Mouse (Mus musculus): ENCODE data around the gene Hist1h4i. TPM values are rescaled to one million over a fixed set of nuclear protein-coding genes. Genes with fewer than 3 reads are reported as not detected.

Hist1h4i gene
- polyA plus RNA-seq, 1 experiment from 2014 or later: 37.1 TPM

DNA sequence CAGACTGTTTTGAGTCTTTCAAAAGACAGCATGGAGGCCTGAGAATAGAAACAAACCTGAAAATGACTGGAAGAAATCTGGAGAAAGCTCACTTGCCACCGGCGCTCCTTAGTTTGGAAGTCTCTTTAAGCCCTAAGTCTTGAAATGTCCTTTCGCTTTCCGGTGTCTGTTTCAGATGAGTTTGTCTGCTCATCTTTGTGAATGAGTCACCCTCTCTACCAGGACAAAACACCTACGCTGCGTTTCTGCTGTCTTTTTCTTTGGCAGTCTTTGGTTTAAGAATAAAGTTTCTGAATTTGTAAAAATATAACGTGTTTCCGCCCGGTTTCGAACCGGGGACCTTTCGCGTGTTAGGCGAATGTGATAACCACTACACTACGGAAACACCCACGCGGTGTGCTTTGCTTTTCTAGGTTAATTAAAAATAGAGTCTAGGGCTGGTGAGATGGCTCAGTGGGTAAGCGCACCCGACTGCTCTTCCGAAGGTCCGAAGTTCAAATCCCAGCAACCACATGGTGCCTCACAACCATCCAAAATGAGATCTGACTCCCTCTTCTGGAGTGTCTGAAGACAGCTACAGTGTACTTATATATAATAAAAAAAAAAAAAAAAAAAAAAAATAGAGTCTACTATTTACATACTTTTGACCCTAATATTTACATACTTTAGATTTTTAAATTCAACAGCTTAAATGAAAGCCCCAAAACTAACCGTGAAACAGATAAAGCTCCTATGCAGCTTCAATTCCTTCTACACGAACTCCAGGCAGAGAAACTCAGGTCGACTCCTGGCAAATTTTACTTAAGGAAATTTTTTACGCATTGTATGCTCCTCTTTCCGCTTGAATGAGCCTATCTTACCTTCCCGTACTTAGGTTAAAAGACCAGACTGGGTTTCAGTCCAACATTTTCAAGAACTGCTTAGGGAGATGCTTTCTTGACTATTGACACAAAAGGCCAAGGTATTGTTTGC is 25.4 kb downstream of the Hist1h4i start:
- Histone ChIP-seq H3K9me3 (no peaks in the 10 kb centered on the region), H3K27ac (replicated peaks) (no peak overlapping the region), H3K4me1 (peaks cover 11% of the 10 kb centered on the region; the same call in 1 of the 2 replicates), H3K27me3 (replicated peaks; ENCODE audit: low read depth, poor library complexity, severe bottlenecking) (peaks cover 88% of the 10 kb centered on the region), H3K36me3 (replicated peaks) (no peaks in the 10 kb centered on the region), H3K4me3 (peak overlapping the region; percentile 32)
- peak; percentile 86 for DNase-seq (ENCODE audit: low spot score)
- 15% methylated on average over 27 of the region's 27 CpGs for WGBS

DNA sequence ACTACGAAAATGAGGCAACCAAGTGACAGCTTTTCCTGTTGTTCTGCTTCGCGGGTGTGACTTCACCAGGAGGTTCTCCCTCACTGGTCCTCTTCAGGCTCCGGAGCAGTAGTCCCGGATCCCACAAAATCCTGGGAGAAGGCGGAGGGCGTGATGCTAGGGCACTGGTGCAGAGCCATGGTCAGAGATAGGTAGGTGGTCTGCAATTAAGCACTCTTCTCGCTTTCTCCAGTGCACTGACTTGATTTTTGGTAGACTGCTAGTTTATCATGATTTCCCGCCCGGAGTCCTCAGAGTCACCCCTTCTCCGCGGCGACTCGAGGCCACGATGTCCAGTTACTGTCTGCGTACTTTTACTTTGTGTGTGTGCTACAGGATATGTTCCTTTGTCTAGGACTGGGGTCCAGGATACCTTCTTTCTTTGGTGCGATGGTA is 26.7 kb downstream of the Hist1h4i start:
- Histone ChIP-seq H3K27ac (replicated peaks) (no peak overlapping the region), H3K27me3 (replicated peaks; ENCODE audit: low read depth, poor library complexity, severe bottlenecking) (peaks cover 94% of the 10 kb centered on the region), H3K4me3 (peak overlapping the region; percentile 37), H3K4me1 (peaks cover 6% of the 10 kb centered on the region; the same call in 1 of the 2 replicates), H3K36me3 (replicated peaks) (no peaks in the 10 kb centered on the region), H3K9me3 (no peaks in the 10 kb centered on the region)
- DNase-seq (ENCODE audit: low spot score): peak; percentile 42
- 15% methylated on average over 17 of the region's 17 CpGs for WGBS

DNA sequence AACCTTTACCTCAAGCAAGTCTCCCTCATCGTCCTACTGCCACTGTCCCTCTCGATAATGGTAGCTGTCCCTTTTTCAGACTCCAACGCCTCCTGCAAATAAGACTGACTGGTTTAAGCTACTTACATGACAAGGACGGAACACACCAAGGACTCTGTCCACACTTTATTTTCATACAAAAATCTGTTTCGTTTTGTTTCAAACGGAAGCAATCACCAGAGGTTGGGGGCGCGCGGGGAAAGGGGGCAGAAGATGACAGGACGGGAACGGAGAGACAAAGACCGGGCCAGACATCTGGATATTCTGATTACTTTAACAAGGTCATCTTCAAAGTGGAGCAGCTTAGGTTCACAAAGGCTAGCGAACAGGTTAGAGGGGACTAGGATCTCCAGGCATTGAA is 27.4 kb downstream of the Hist1h4i start:
- H3K9me3 ChIP-seq: no peaks in the 10 kb centered on the region
- H3K27me3 ChIP-seq (replicated peaks; ENCODE audit: low read depth, poor library complexity, severe bottlenecking): peaks cover 94% of the 10 kb centered on the region
- H3K4me3 ChIP-seq: peak overlapping the region; percentile 37
- peak; percentile 32 for DNase-seq (ENCODE audit: low spot score)
- H3K4me1 ChIP-seq: peaks cover 6% of the 10 kb centered on the region; the same call in 1 of the 2 replicates
- no peak overlapping the region for H3K27ac ChIP-seq (replicated peaks)
- WGBS: 20% methylated on average over 13 of the region's 13 CpGs
- H3K36me3 ChIP-seq (replicated peaks): no peaks in the 10 kb centered on the region

DNA sequence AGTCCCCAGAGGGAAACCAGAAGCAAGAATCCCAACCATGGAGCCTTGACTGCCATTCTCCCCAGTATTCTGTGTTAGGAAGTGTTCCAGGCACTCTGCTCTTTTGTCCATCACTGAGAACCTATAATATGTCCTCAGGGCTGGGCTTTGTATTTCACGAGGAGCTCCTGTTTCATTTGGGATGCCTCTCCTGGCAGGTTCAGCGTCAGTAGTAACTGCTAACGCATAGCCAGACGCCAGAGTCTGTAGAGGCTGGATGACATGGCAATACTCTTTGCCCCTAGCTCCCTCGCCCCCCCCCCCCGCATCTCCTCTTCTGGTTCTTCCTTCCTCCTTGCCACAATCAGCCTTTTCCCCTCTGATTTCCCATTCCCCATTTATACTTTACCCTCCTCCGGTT is 31.5 kb downstream of the Hist1h4i start, which contains the start of gene Prss16:
Gene Prss16 (minus strand): TSS at position 101 of the 400 bp plus-strand sequence.
- H3K27me3 ChIP-seq (replicated peaks; ENCODE audit: low read depth, poor library complexity, severe bottlenecking): peaks cover 100% of the 10 kb centered on the region
- no peak within 1 kb of the TSS for H3K27ac ChIP-seq (replicated peaks)
- no peaks in the 10 kb centered on the region for H3K36me3 ChIP-seq (replicated peaks)
- no peak within 1 kb of the TSS for H3K4me3 ChIP-seq
- no peak for DNase-seq (ENCODE audit: low spot score)
- 41% methylated on average over 7 of the region's 7 CpGs for WGBS
- no peaks in the 10 kb centered on the region for H3K9me3 ChIP-seq
- peaks cover 28% of the 10 kb centered on the region for H3K4me1 ChIP-seq

DNA sequence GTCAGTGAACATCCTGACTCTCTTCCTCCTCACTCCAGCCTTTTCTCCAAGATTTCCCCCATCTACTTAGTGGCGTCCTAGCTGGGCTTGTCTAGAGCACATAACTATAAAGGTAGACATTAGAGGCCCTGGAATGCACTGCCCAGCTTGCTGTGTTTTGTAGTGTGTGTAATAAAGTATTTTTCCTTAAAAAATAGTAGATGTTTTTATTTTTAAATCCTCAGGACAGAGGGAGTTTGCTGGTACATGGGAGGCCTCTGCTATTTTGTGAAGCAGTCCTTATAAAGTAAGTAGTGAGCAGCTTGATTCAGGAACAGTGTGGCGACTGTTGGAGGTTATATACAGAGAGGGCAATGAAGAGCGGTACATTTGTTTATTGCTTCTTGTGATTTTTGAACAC is 32.5 kb downstream of the Hist1h4i start:
- 75% methylated on average over 3 of the region's 3 CpGs for WGBS
- no peaks in the 10 kb centered on the region for H3K36me3 ChIP-seq (replicated peaks)
- peaks cover 23% of the 10 kb centered on the region for H3K4me1 ChIP-seq
- H3K27ac ChIP-seq (replicated peaks): no peak overlapping the region
- H3K4me3 ChIP-seq: no peak overlapping the region
- peaks cover 100% of the 10 kb centered on the region for H3K27me3 ChIP-seq (replicated peaks; ENCODE audit: low read depth, poor library complexity, severe bottlenecking)
- H3K9me3 ChIP-seq: no peaks in the 10 kb centered on the region
- DNase-seq (ENCODE audit: low spot score): no peak

DNA sequence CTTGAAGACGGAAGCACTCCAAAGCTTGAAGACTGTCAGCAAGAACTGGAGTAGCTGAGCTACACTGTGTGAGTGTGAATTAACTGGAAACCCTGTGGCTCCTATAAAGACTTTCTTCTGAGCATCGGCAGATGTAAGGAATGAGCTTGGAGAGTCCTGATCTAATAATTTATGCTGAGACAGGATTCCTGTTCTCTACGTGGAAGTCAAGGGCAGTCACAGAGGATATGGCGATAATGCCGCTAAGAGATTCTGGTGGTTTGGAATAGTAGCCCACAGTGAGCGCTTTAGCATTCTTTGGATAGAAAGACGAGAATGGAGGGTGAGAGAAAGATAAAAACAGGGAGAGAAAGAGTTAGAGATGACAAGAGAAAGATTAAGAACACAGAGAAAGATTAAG is 33.3 kb downstream of the Hist1h4i start:
- DNase-seq (ENCODE audit: low spot score): no peak
- Histone ChIP-seq H3K36me3 (replicated peaks) (no peaks in the 10 kb centered on the region), H3K27me3 (replicated peaks; ENCODE audit: low read depth, poor library complexity, severe bottlenecking) (peaks cover 100% of the 10 kb centered on the region), H3K4me3 (no peak overlapping the region), H3K27ac (replicated peaks) (no peak overlapping the region), H3K9me3 (no peaks in the 10 kb centered on the region), H3K4me1 (peaks cover 23% of the 10 kb centered on the region)
- 52% methylated on average over 7 of the region's 7 CpGs for WGBS

DNA sequence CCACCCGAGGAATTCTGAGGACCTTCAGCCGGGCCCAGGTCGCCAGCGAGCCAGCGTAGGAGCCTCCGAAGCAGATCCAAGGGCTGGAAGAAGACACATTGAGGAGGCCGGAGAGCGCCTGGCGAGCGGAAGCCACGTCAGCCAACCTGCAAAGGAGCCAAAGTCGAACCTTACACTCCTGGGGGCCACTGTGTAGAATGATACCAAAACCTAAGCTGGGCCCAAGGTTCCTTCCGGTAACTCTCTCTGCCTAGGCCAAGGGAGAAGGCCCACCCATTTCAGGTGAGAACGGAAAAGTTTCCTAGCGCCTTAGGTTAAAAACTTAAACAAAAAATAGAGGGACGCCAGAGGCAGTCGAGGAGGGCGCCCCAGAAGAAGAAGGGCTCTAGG is 34.0 kb downstream of the Hist1h4i start:
- WGBS: 2% methylated on average over 18 of the region's 18 CpGs

DNA sequence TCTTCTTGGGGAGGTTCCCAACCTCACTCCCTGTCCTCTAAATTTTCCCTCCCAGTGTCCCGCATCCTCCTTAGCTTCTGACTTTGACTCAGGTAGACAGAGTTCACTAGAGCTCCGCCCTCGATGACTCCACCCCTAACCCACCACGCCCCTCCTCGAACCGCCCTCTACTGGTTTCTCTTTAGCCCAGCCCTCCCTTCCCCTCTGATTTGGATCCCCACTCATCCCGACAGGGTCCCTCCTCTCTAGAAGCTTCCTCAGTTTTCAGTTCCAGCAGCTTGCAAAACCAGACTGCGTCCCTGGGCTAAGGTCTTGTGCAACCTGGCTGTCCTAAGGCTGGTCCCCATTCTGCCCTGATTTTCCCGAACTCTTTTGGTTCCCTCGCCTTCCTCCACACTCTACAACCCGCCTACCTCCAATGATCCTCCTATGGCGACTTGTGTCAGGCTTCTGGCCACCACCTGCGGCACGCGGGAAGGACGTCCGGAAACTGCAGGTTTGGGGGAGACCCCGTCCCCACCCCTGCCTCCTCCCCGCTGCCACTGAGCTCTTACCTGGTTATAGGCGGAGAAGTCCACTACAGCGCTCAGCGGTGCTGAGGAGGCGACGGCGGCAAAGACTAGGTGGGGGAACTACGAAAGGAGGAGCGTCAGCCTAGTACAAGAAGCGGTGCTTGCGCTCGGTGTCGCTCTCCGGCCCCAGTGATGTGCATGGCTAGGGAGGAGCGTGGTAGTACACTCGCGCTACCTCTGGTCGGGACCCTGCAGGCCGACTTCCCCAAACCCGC is 34.6 kb downstream of the Hist1h4i start:
- no peaks in the 10 kb centered on the region for H3K36me3 ChIP-seq (replicated peaks)
- peak overlapping the region; percentile 71 for H3K4me3 ChIP-seq
- H3K9me3 ChIP-seq: no peaks in the 10 kb centered on the region
- peaks cover 23% of the 10 kb centered on the region for H3K4me1 ChIP-seq
- under 1% methylated on average over 38 of the region's 38 CpGs for WGBS
- peak; percentile 79 for DNase-seq (ENCODE audit: low spot score)
- peaks cover 100% of the 10 kb centered on the region for H3K27me3 ChIP-seq (replicated peaks; ENCODE audit: low read depth, poor library complexity, severe bottlenecking)
- 0 out of 2 replicates have a peak overlapping the region, but pooled peaks have one; percentile 24 for H3K27ac ChIP-seq (replicated peaks)

More for the DNA sequence above, 34.0 kb downstream of the Hist1h4i start:
- DNase-seq (ENCODE audit: low spot score): no peak
- peaks cover 23% of the 10 kb centered on the region for H3K4me1 ChIP-seq
- H3K27ac ChIP-seq (replicated peaks): no peak overlapping the region
- H3K9me3 ChIP-seq: no peaks in the 10 kb centered on the region
- peak overlapping the region; percentile 71 for H3K4me3 ChIP-seq
- H3K27me3 ChIP-seq (replicated peaks; ENCODE audit: low read depth, poor library complexity, severe bottlenecking): peaks cover 100% of the 10 kb centered on the region
- H3K36me3 ChIP-seq (replicated peaks): no peaks in the 10 kb centered on the region

DNA sequence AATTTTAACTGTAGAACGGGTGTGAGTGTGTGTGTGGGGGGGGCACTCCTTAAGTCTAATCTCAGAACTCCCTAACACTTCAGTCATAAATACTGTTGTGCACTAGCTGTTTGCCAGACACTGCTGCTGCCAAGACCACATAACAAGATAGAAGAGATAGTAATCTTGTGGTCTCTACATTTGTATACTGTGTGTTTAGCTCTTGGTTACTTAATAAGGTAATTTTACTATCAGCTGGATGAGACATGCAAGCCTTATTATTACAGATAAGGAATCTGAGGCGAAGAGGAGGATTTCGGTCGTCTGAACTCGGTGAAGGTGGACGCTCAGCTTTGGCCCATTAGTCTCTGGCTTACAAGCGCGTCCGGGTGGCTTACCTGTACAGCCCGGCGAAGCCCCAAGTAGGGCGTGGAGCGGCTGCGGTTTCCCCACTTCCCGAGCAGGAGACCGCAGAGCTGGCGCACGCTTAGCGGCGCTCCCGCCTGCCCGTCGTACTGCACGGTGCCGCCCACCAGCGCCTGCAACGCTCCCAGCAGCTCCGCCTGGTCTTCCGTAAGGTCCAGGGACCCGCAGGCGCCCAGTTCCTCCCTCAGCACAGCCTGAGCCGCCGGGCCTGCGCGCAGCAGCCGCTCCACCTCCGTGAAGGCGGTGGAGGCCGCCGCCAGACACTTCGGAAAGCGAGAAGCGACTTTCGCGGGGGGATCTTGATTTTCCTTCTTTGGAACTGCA is 35.4 kb downstream of the Hist1h4i start:
- Histone ChIP-seq H3K4me1 (peaks cover 23% of the 10 kb centered on the region), H3K9me3 (no peaks in the 10 kb centered on the region), H3K36me3 (replicated peaks) (no peaks in the 10 kb centered on the region), H3K27me3 (replicated peaks; ENCODE audit: low read depth, poor library complexity, severe bottlenecking) (peaks cover 100% of the 10 kb centered on the region), H3K27ac (replicated peaks) (no peak overlapping the region), H3K4me3 (peak overlapping the region; percentile 71)
- WGBS: under 1% methylated on average over 45 of the region's 45 CpGs
- DNase-seq (ENCODE audit: low spot score): peak; percentile 75

DNA sequence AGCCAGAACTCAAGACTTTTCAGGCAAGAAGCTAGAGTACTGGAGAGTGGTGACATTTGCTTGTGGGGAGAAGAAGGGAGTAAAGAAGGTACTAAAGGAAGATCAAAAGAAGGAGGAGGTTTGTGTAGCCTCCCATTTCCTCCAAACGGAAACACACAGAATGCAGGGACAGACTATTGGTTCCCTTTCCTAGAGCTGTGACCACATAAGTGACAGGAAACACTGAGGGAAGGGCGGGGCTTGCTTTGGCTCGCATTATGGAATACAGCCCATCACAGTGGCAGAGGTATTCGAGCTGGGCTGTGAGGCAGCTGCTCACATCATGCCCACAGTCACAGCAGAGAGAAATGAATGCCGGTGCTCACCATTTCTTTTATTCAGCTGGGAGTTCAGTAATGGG is 39.3 kb downstream of the Hist1h4i start:
- Histone ChIP-seq H3K4me1 (peaks cover 27% of the 10 kb centered on the region), H3K4me3 (no peak overlapping the region), H3K9me3 (no peaks in the 10 kb centered on the region), H3K27me3 (replicated peaks; ENCODE audit: low read depth, poor library complexity, severe bottlenecking) (peaks cover 100% of the 10 kb centered on the region), H3K27ac (replicated peaks) (no peak overlapping the region), H3K36me3 (replicated peaks) (no peaks in the 10 kb centered on the region)
- no peak for DNase-seq (ENCODE audit: low spot score)
- WGBS: 19% methylated on average over 5 of the region's 5 CpGs

DNA sequence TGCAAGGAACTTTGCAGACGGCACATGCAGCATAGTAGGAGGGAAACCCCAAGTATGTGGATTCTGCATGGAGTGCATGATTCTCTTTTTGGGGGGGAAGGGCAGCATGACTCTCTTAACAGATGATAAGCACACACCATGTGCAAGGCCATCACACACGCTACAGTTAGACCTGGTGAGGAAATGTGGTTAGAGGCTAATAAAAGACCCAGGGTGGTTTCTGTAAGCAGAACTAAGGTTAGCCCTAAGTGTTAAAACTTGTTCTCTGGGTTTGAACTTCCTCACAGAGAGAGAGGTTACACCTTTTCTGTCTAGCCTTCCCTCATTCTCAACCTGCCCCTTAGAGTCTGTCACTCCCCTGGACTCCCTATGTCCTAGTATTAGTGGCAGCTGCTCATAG is 39.8 kb downstream of the Hist1h4i start:
- 53% methylated on average over 2 of the region's 2 CpGs for WGBS
- no peaks in the 10 kb centered on the region for H3K9me3 ChIP-seq
- H3K27ac ChIP-seq (replicated peaks): no peak overlapping the region
- H3K27me3 ChIP-seq (replicated peaks; ENCODE audit: low read depth, poor library complexity, severe bottlenecking): peaks cover 100% of the 10 kb centered on the region
- peaks cover 25% of the 10 kb centered on the region for H3K4me1 ChIP-seq
- DNase-seq (ENCODE audit: low spot score): no peak
- no peaks in the 10 kb centered on the region for H3K36me3 ChIP-seq (replicated peaks)
- no peak overlapping the region for H3K4me3 ChIP-seq

DNA sequence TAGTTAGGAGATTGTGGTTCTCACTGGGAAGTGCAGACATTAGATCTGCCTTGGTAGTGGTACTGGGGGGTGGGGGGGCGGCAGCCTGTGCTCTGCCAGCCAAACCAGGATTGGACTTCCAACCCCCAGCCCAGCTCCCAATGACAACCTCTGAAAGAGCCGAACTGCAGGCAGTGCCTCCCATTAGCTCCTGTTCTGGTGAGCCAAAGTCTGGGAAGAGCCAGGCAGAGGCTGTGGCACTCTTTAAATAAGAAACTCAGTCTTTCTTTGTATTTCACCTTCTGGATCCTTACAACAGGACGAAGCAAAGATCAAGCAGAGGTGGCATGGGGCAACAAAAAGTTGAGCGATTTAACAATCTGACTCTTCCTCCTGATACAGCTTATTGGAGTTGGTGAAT is 42.0 kb downstream of the Hist1h4i start:
- Histone ChIP-seq H3K4me1 (peaks cover 35% of the 10 kb centered on the region), H3K4me3 (no peak overlapping the region), H3K36me3 (replicated peaks) (no peaks in the 10 kb centered on the region), H3K27me3 (replicated peaks; ENCODE audit: low read depth, poor library complexity, severe bottlenecking) (peaks cover 89% of the 10 kb centered on the region), H3K27ac (replicated peaks) (no peak overlapping the region), H3K9me3 (no peaks in the 10 kb centered on the region)
- WGBS: 26% methylated on average over 4 of the region's 4 CpGs
- DNase-seq (ENCODE audit: low spot score): no peak
